ENCODE assay signal across 8 mouse cellular contexts in genomic region chr19:28087607-28088546, GRCm38 (mm10).
DNase-seq lines count a peak whose midpoint lies in the region; ATAC-seq lines count a peak whose summit lies in the region.

No protein-coding gene starts in this region.

- H3K27me3 ChIP-seq in hindbrain, embryonic 14.5 days (ENCODE audit: control insufficient read depth, insufficient read depth, low read length) = no peaks in the 10 kb centered on the region

- intact Hi-C loops in left cerebral cortex, postnatal 4 days (cut with DNase I) = loop anchor here (5.0 kb wide), 1 partner anchor 76 kb away; the partner anchor contains the start of gene Rfx3

- WGBS in hindbrain, embryonic 14.5 days = 47% methylated on average over 12 of the region's 12 CpGs

- H3K4me3 ChIP-seq in hindbrain, embryonic 14.5 days (replicated peaks; ENCODE audit: low read length) = no peak overlapping the region

- H3K4me2 ChIP-seq in hindbrain, embryonic 14.5 days (replicated peaks) = no peak overlapping the region

- DNase-seq in cerebellum, postnatal 10 days = peak; percentile 63 to 66
- peak; percentile 63 for DNase-seq in hindbrain, embryonic 14.5 days (ENCODE audit: low spot score)
- DNase-seq in left cerebral cortex, postnatal 4 days = peak; percentile 48
- no peak for DNase-seq in natural killer cell, adult 2 months (ENCODE audit: low spot score in 2 of 2)
- DNase-seq in spleen, postnatal 4 days (ENCODE audit: low spot score in 2 of 2) = no peak

- ATAC-seq in cerebellum, adult (ENCODE audit: insufficient number of reproducible peaks, low FRiP score, low TSS enrichment) = peak; percentile 49; the same call in 1 of the 2 replicates
- ATAC-seq in hindbrain, embryonic 14.5 days (ENCODE audit: low FRiP score) = peak; percentile 77
- no peak for ATAC-seq in granulocyte monocyte progenitor cell, adult 5-6 weeks (replicated peaks; ENCODE audit: poor library complexity, severe bottlenecking)
- ATAC-seq in megakaryocyte, adult 5-6 weeks (ENCODE audit: poor library complexity, severe bottlenecking) = no peak

- H3K36me3 ChIP-seq in hindbrain, embryonic 14.5 days (replicated peaks; ENCODE audit: control insufficient read depth, insufficient read depth) = no peaks in the 10 kb centered on the region

- H3K9me3 ChIP-seq in hindbrain, embryonic 14.5 days (ENCODE audit: control insufficient read depth, low read length) = no peaks in the 10 kb centered on the region

- no peaks in the 10 kb centered on the region; the same call in none of the 2 replicates for H3K4me1 ChIP-seq in hindbrain, embryonic 14.5 days (replicated peaks; ENCODE audit: control insufficient read depth, insufficient read depth, low read length)

- H3K9ac ChIP-seq in hindbrain, embryonic 14.5 days = no peak overlapping the region

- peak overlapping the region; percentile 64 for H3K27ac ChIP-seq in hindbrain, embryonic 14.5 days

Comparison
In these comparisons a context has a peak if more than half of its experiments do, and no peak if none do; other contexts are left out.
1. ATAC-seq: peak in cerebellum, adult (single experiment) and hindbrain, embryonic 14.5 days (single experiment); none in granulocyte monocyte progenitor cell, adult 5-6 weeks (single experiment) and megakaryocyte, adult 5-6 weeks (single experiment).
2. DNase-seq: peak in cerebellum, postnatal 10 days (2 of 2), hindbrain, embryonic 14.5 days (single experiment) and left cerebral cortex, postnatal 4 days (single experiment); none in natural killer cell, adult 2 months (0 of 2) and spleen, postnatal 4 days (0 of 2).